Mouse (Mus musculus) heart, adult 2 months (tissue): ENCODE data around the gene Eml1.

Experiments
- CTCF ChIP-seq: fragments of 200-600 bp; IDR thresholded peaks from 2 replicates; pipeline ENCODE4 v1.8.1; 2022; ENCODE audit warnings: antibody characterized with exemption, mild to moderate bottlenecking, moderate library complexity
- EP300 ChIP-seq: fragments of 200-500 bp; IDR thresholded peaks from 2 replicates; pipeline ENCODE4 v1.6.1; 2011; ENCODE audit warnings: low read depth, low read length, control low read depth; ENCODE audit not compliant: insufficient read depth

GRCm38 (mm10) chr12:108541088-108541487 lies 170.3 kb downstream of the Eml1 start:
- TF ChIP-seq CTCF, result peak; percentile 92
- 0 out of 2 replicates have a peak, but pooled peaks have one; percentile 26 for TF ChIP-seq EP300
